Mouse (Mus musculus) 416B (cell line): ENCODE data around the gene Filip1.

Source experiments
- DNase-seq: peaks from one replicate; pipeline ENCODE4 v3.0.0; 2011; ENCODE audit warnings: low read depth

The Filip1 gene

GRCm38 (mm10) chr9:79765329-79765728 lies 247.3 kb downstream of the Filip1 start:
- no peak for DNase-seq
